Comparison of ENCODE assay signal across 8 mouse cellular contexts in genomic region chr17:80943835-80944529, GRCm38 (mm10). TPM values are rescaled to one million over a fixed set of nuclear protein-coding genes. Genes with fewer than 3 reads are reported as not detected.
A peak's percentile ranks its signal among the peaks of the same experiment; 100 is the strongest.
DNase-seq lines count a peak whose midpoint lies in the region; ATAC-seq lines count a peak whose summit lies in the region.

No protein-coding gene starts in this region.

- H3K27ac ChIP-seq in heart, embryonic 15.5 days = no peak overlapping the region
- H3K27ac ChIP-seq in hindbrain, embryonic 10.5 days = peak overlapping the region; percentile 92
- peak overlapping the region; percentile 84 for H3K27ac ChIP-seq in midbrain, embryonic 13.5 days

- no peaks in the 10 kb centered on the region; the same call in 1 of the 2 replicates for H3K4me1 ChIP-seq in heart, embryonic 15.5 days (replicated peaks)
- peaks cover 19% of the 10 kb centered on the region; the same call in 1 of the 2 replicates for H3K4me1 ChIP-seq in hindbrain, embryonic 10.5 days (replicated peaks)
- H3K4me1 ChIP-seq in midbrain, embryonic 13.5 days (replicated peaks) = peaks cover 28% of the 10 kb centered on the region

- H3K9ac ChIP-seq in heart, embryonic 15.5 days = peak overlapping the region; percentile 55
- H3K9ac ChIP-seq in midbrain, embryonic 13.5 days (replicated peaks) = peak overlapping the region; percentile 94

- peaks cover 18% of the 10 kb centered on the region for H3K27me3 ChIP-seq in heart, embryonic 15.5 days
- peaks cover 55% of the 10 kb centered on the region for H3K27me3 ChIP-seq in hindbrain, embryonic 10.5 days (ENCODE audit: insufficient read depth, poor library complexity, severe bottlenecking)
- no peaks in the 10 kb centered on the region for H3K27me3 ChIP-seq in midbrain, embryonic 13.5 days

- WGBS in heart, embryonic 15.5 days = 12% methylated on average over 21 of the region's 26 CpGs
- 10% methylated on average over 18 of the region's 26 CpGs for WGBS in hindbrain, embryonic 10.5 days
- 6% methylated on average over 17 of the region's 26 CpGs for WGBS in midbrain, embryonic 13.5 days

- H3K36me3 ChIP-seq in heart, embryonic 15.5 days = no peaks in the 10 kb centered on the region
- H3K36me3 ChIP-seq in hindbrain, embryonic 10.5 days = no peaks in the 10 kb centered on the region
- H3K36me3 ChIP-seq in midbrain, embryonic 13.5 days = no peaks in the 10 kb centered on the region

- H3K4me3 ChIP-seq in heart, embryonic 15.5 days = peak overlapping the region; percentile 61
- H3K4me3 ChIP-seq in hindbrain, embryonic 10.5 days = peak overlapping the region; percentile 83
- peak overlapping the region; percentile 85 for H3K4me3 ChIP-seq in midbrain, embryonic 13.5 days (replicated peaks)

- peak overlapping the region; percentile 89 for H3K4me2 ChIP-seq in heart, embryonic 15.5 days
- H3K4me2 ChIP-seq in midbrain, embryonic 13.5 days (replicated peaks) = peak overlapping the region; percentile 83

- no peak for DNase-seq in heart, adult 18-20 months
- DNase-seq in cerebellum, adult 18-20 months = peak; percentile 58 to 61
- DNase-seq in hindbrain, embryonic 10.5 days (ENCODE audit: low spot score) = peak; percentile 25
- DNase-seq in layer of hippocampus, adult 8-10 months (ENCODE audit: low spot score in 2 of 2) = no peak
- DNase-seq in adrenal gland, postnatal 10 days = no peak

- no peaks in the 10 kb centered on the region for H3K9me3 ChIP-seq in heart, embryonic 15.5 days (replicated peaks)
- no peaks in the 10 kb centered on the region for H3K9me3 ChIP-seq in hindbrain, embryonic 10.5 days
- H3K9me3 ChIP-seq in midbrain, embryonic 13.5 days = no peaks in the 10 kb centered on the region

- no peak for ATAC-seq in heart, embryonic 15.5 days (replicated peaks; ENCODE audit: insufficient number of reproducible peaks, insufficient read depth, low FRiP score, low read depth)
- peak; percentile 77 for ATAC-seq in midbrain, embryonic 13.5 days
- no peak for ATAC-seq in activated CD4-positive, CD25-positive, alpha-beta regulatory T cell, adult 4 months

RNA-seq across cellular contexts. Expression of gene Tmem178, which starts 0.5 kb away (rescaled TPM):
- polyA plus RNA-seq in heart, embryonic 15.5 days (2015; fragmentation: Nextera tagmentation; extraction: Ambion mirVana) = 5.5 TPM in 2 replicates
- under 1 TPM; 0.28 to 0.50 TPM for total RNA-seq in heart, adult 18-20 months (2021)
- polyA plus RNA-seq in hindbrain, embryonic 10.5 days (2016; fragmentation: Nextera tagmentation; extraction: Ambion mirVana) = 4.5 and 13.0 TPM in 2 replicates
- 25.7 and 32.0 TPM in 2 replicates for polyA plus RNA-seq in midbrain, embryonic 13.5 days (2015; fragmentation: Nextera tagmentation; extraction: Ambion mirVana)
- total RNA-seq in layer of hippocampus, adult 8-10 months (2022) = 100 to 1,000 TPM in 1 of 4 experiments, 10 to 100 TPM in 3; 92.1 to 105 (median 98.5) TPM
- not detected for polyA plus RNA-seq in activated CD4-positive, CD25-positive, alpha-beta regulatory T cell, adult 4 months (2017; shearing (Covaris generic))
- 1 to 10 TPM; 4.4 to 4.9 TPM for total RNA-seq in adrenal gland, postnatal 10 days (2021)

Comparison
In these comparisons a context has a peak if more than half of its experiments do, and no peak if none do; other contexts are left out.
1. DNase-seq: peak in cerebellum, adult 18-20 months (2 of 2) and hindbrain, embryonic 10.5 days (single experiment); none in heart, adult 18-20 months (0 of 2), layer of hippocampus, adult 8-10 months (0 of 2) and adrenal gland, postnatal 10 days (single experiment).
2. Peak in every context shown above with its lines, with median percentiles within 50 percentile points of each other: H3K4me3 ChIP-seq.